Mouse (Mus musculus) cerebellum, adult 2 months (tissue): Measurements from ENCODE around the gene Dlx3.

Source experiments
- CTCF ChIP-seq: fragments of 200-500 bp; IDR thresholded peaks from 2 replicates; pipeline ENCODE4 v1.5.1; 2011; ENCODE audit warnings: low read depth, mild to moderate bottlenecking, control low read depth, low read length, moderate library complexity, borderline replicate concordance; ENCODE audit not compliant: insufficient read depth
- POLR2A ChIP-seq: fragments of 200-500 bp; IDR thresholded peaks from 2 replicates; pipeline ENCODE4 v1.6.1; 2011; ENCODE audit warnings: low read length, control low read depth, borderline replicate concordance; ENCODE audit not compliant: insufficient read depth

DNA sequence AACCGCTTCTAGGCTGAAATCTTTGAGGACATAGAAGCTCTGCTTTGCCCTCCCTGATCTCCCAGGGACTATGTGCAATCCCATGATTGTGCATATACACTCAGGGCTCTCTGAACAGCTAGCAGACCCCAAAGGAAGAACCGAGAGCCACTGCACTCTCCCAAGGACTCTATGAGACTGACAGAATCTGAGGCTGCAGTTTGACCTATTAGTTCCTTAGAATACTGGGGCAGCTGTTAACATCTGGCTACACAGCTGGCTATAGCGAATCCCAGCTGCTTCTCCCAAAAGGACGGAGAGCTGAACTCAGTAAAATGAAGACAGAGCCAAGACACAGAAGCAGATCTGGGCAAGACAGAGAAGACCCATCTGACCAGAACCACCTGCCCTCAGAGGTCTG is 46.1 kb upstream of the Dlx3 start:
- TF ChIP-seq CTCF (no peak), POLR2A (no peak)
